Mouse (Mus musculus): ENCODE data around the gene Selenbp2.
"Not testable (repeated sequence)": the region's sequence is repeated elsewhere in the genome, so short reads cannot be mapped to it uniquely, and the experiment has no call there.

GRCm38 (mm10) chr3:94660841-94661240, 32.5 kb upstream of the Selenbp2 start:
- not testable (repeated sequence) for TF ChIP-seq CTCF (IDR thresholded peaks at IDR 0.05; ENCODE audit: low read depth, low read length); POLR2A (IDR thresholded peaks at IDR 0.05; ENCODE audit: extremely low read depth, insufficient read depth, low read length)

Measured in liver, adult 2 months (tissue).